Mouse (Mus musculus): ENCODE measurements around the gene Eid1. TPM values are rescaled to one million over a fixed set of nuclear protein-coding genes. Genes with fewer than 3 reads are reported as not detected.

The Eid1 gene
- polyA plus RNA-seq, 1 experiment = 19.9 TPM

- no peak overlapping the region for H3K27ac ChIP-seq (ENCODE audit: insufficient read depth, low read depth, low read length)
- TF ChIP-seq POLR2A (IDR thresholded peaks at IDR 0.05; ENCODE audit: low read depth, low read length) (no peak), CTCF (conservative IDR thresholded peaks at IDR 0.05; ENCODE audit: insufficient read depth, insufficient read length, low read depth, low read length) (no peak)
- WGBS = 49% methylated on average over 5 of the region's 5 CpGs
Observed at GRCm38 (mm10) chr2:125667184-125667583, 5.7 kb upstream of the Eid1 start.

GRCm38 (mm10) chr2:125667721-125668120 is 5.2 kb upstream of the Eid1 start:
- no peak overlapping the region for H3K27ac ChIP-seq (ENCODE audit: insufficient read depth, low read depth, low read length)
- TF ChIP-seq CTCF (conservative IDR thresholded peaks at IDR 0.05; ENCODE audit: insufficient read depth, insufficient read length, low read depth, low read length) = no peak
- TF ChIP-seq POLR2A (IDR thresholded peaks at IDR 0.05; ENCODE audit: low read depth, low read length) = no peak
- no peaks in the 10 kb centered on the region for H3K36me3 ChIP-seq (ENCODE audit: control insufficient read depth, insufficient read depth, low read length)
- H3K4me1 ChIP-seq (ENCODE audit: control insufficient read depth, insufficient read depth, low read length) = no peaks in the 10 kb centered on the region
- H3K27me3 ChIP-seq (replicated peaks; ENCODE audit: control insufficient read depth, insufficient read depth, low read length) = no peaks in the 10 kb centered on the region
- DNase-seq = no peak
- 83% methylated on average over 7 of the region's 7 CpGs for WGBS
- no peak overlapping the region for H3K4me3 ChIP-seq (ENCODE audit: insufficient read depth, low read depth, low read length)

More at GRCm38 (mm10) chr2:125667184-125667583, 5.7 kb upstream of the Eid1 start:
- Histone ChIP-seq H3K36me3 (ENCODE audit: control insufficient read depth, insufficient read depth, low read length) (no peaks in the 10 kb centered on the region), H3K4me3 (ENCODE audit: insufficient read depth, low read depth, low read length) (no peak overlapping the region), H3K27me3 (replicated peaks; ENCODE audit: control insufficient read depth, insufficient read depth, low read length) (no peaks in the 10 kb centered on the region), H3K4me1 (ENCODE audit: control insufficient read depth, insufficient read depth, low read length) (no peaks in the 10 kb centered on the region)
- DNase-seq = peak; percentile 18

- Histone ChIP-seq H3K36me3 (ENCODE audit: control insufficient read depth, insufficient read depth, low read length) (no peaks in the 10 kb centered on the region), H3K27me3 (replicated peaks; ENCODE audit: control insufficient read depth, insufficient read depth, low read length) (no peaks in the 10 kb centered on the region), H3K4me3 (ENCODE audit: insufficient read depth, low read depth, low read length) (no peak overlapping the region), H3K4me1 (ENCODE audit: control insufficient read depth, insufficient read depth, low read length) (no peaks in the 10 kb centered on the region), H3K27ac (ENCODE audit: insufficient read depth, low read depth, low read length) (no peak overlapping the region)
- peak; percentile 14 for DNase-seq
- TF ChIP-seq CTCF (conservative IDR thresholded peaks at IDR 0.05; ENCODE audit: insufficient read depth, insufficient read length, low read depth, low read length) = no peak
- no peak for TF ChIP-seq POLR2A (IDR thresholded peaks at IDR 0.05; ENCODE audit: low read depth, low read length)
- 41% methylated on average over 1 of the region's 1 CpGs for WGBS
Observed at GRCm38 (mm10) chr2:125670846-125671245, 2.0 kb upstream of the Eid1 start.

- DNase-seq = no peak
- no peaks in the 10 kb centered on the region for H3K4me1 ChIP-seq (ENCODE audit: control insufficient read depth, insufficient read depth, low read length)
- no peak overlapping the region for H3K27ac ChIP-seq (ENCODE audit: insufficient read depth, low read depth, low read length)
- no peaks in the 10 kb centered on the region for H3K27me3 ChIP-seq (replicated peaks; ENCODE audit: control insufficient read depth, insufficient read depth, low read length)
- WGBS = 11% methylated on average over 19 of the region's 20 CpGs
- H3K4me3 ChIP-seq (ENCODE audit: insufficient read depth, low read depth, low read length) = peak overlapping the region; percentile 81
- no peak for TF ChIP-seq POLR2A (IDR thresholded peaks at IDR 0.05; ENCODE audit: low read depth, low read length)
- no peak for TF ChIP-seq CTCF (conservative IDR thresholded peaks at IDR 0.05; ENCODE audit: insufficient read depth, insufficient read length, low read depth, low read length)
- no peaks in the 10 kb centered on the region for H3K36me3 ChIP-seq (ENCODE audit: control insufficient read depth, insufficient read depth, low read length)
Observed at GRCm38 (mm10) chr2:125672568-125672956, 333 bp upstream of the Eid1 start.

- Histone ChIP-seq H3K4me3 (ENCODE audit: insufficient read depth, low read depth, low read length) (no peak overlapping the region), H3K27me3 (replicated peaks; ENCODE audit: control insufficient read depth, insufficient read depth, low read length) (no peaks in the 10 kb centered on the region), H3K4me1 (ENCODE audit: control insufficient read depth, insufficient read depth, low read length) (no peaks in the 10 kb centered on the region), H3K36me3 (ENCODE audit: control insufficient read depth, insufficient read depth, low read length) (no peaks in the 10 kb centered on the region), H3K27ac (ENCODE audit: insufficient read depth, low read depth, low read length) (no peak overlapping the region)
- WGBS = 82% methylated on average over 9 of the region's 9 CpGs
- TF ChIP-seq CTCF (conservative IDR thresholded peaks at IDR 0.05; ENCODE audit: insufficient read depth, insufficient read length, low read depth, low read length) = no peak
- TF ChIP-seq POLR2A (IDR thresholded peaks at IDR 0.05; ENCODE audit: low read depth, low read length) = no peak
- DNase-seq = no peak
Observed at GRCm38 (mm10) chr2:125681811-125682210, 8.9 kb downstream of the Eid1 start.

- no peaks in the 10 kb centered on the region for H3K4me1 ChIP-seq (ENCODE audit: control insufficient read depth, insufficient read depth, low read length)
- H3K4me3 ChIP-seq (ENCODE audit: insufficient read depth, low read depth, low read length) = no peak overlapping the region
- DNase-seq = no peak
- H3K27me3 ChIP-seq (replicated peaks; ENCODE audit: control insufficient read depth, insufficient read depth, low read length) = no peaks in the 10 kb centered on the region
- no peaks in the 10 kb centered on the region for H3K36me3 ChIP-seq (ENCODE audit: control insufficient read depth, insufficient read depth, low read length)
- TF ChIP-seq CTCF (conservative IDR thresholded peaks at IDR 0.05; ENCODE audit: insufficient read depth, insufficient read length, low read depth, low read length) (no peak), POLR2A (IDR thresholded peaks at IDR 0.05; ENCODE audit: low read depth, low read length) (no peak)
- 82% methylated on average over 7 of the region's 7 CpGs for WGBS
- H3K27ac ChIP-seq (ENCODE audit: insufficient read depth, low read depth, low read length) = no peak overlapping the region
Observed at GRCm38 (mm10) chr2:125683895-125684294, 11.0 kb downstream of the Eid1 start.

- WGBS = 66% methylated on average over 10 of the region's 10 CpGs
- TF ChIP-seq CTCF (conservative IDR thresholded peaks at IDR 0.05; ENCODE audit: insufficient read depth, insufficient read length, low read depth, low read length) (no peak), POLR2A (IDR thresholded peaks at IDR 0.05; ENCODE audit: low read depth, low read length) (no peak)
- Histone ChIP-seq H3K27me3 (replicated peaks; ENCODE audit: control insufficient read depth, insufficient read depth, low read length) (no peaks in the 10 kb centered on the region), H3K4me3 (ENCODE audit: insufficient read depth, low read depth, low read length) (no peak overlapping the region), H3K36me3 (ENCODE audit: control insufficient read depth, insufficient read depth, low read length) (no peaks in the 10 kb centered on the region), H3K27ac (ENCODE audit: insufficient read depth, low read depth, low read length) (no peak overlapping the region), H3K4me1 (ENCODE audit: control insufficient read depth, insufficient read depth, low read length) (no peaks in the 10 kb centered on the region)
- no peak for DNase-seq
Observed at GRCm38 (mm10) chr2:125684559-125685440, 11.9 kb downstream of the Eid1 start.

Data from kidney, adult 2 months (tissue).